Mouse (Mus musculus) CH12.LX (cell line): ENCODE data around the gene Il18.

Experiments used
- CHD1 ChIP-seq: IDR thresholded peaks from 2 replicates; pipeline ENCODE4 v1.6.1; 2012; ENCODE audit warnings: low read depth, low read length, improper control_type of control experiment, inconsistent platforms
- CTCF ChIP-seq, 2 experiments: IDR thresholded peaks in 1 of 2; conservative IDR thresholded peaks in 1 of 2; 2 replicates each; pipeline ENCODE4 v1.5.1; 2011 to 2012; ENCODE audit warnings: low read depth in 2 of 2, low read length in 2 of 2, improper control_type of control experiment in 1 of 2, inconsistent platforms in 1 of 2, mild to moderate bottlenecking in 1 of 2, moderate library complexity in 1 of 2
- EP300 ChIP-seq: IDR thresholded peaks from 2 replicates; pipeline ENCODE4 v1.6.1; 2011; ENCODE audit warnings: low read length, improper control_type of control experiment
- ETS1 ChIP-seq: conservative IDR thresholded peaks from 2 replicates; pipeline ENCODE4 v1.6.1; 2012; ENCODE audit warnings: low read depth, mild to moderate bottlenecking, inconsistent platforms, low read length, improper control_type of control experiment, moderate library complexity
- GABPA ChIP-seq: IDR thresholded peaks from 2 replicates; pipeline ENCODE4 v1.6.1; 2012; ENCODE audit warnings: low read depth, low read length, improper control_type of control experiment, inconsistent platforms; ENCODE audit not compliant: insufficient replicate concordance
- MAX ChIP-seq: IDR thresholded peaks from 2 replicates; pipeline ENCODE4 v1.6.1; 2011; ENCODE audit warnings: low read length, improper control_type of control experiment
- MYC ChIP-seq: IDR thresholded peaks from 2 replicates; pipeline ENCODE4 v1.6.1; 2011; ENCODE audit warnings: low read depth, mild to moderate bottlenecking, improper control_type of control experiment, low read length
- POLR2A ChIP-seq: IDR thresholded peaks from 2 replicates; pipeline ENCODE4 v1.6.1; 2011; ENCODE audit warnings: low read depth, mild to moderate bottlenecking, improper control_type of control experiment, low read length
- USF1 ChIP-seq: IDR thresholded peaks from 2 replicates; pipeline ENCODE4 v1.6.1; 2014; ENCODE audit warnings: low read depth, mild to moderate bottlenecking, inconsistent platforms, low read length, improper control_type of control experiment

DNA sequence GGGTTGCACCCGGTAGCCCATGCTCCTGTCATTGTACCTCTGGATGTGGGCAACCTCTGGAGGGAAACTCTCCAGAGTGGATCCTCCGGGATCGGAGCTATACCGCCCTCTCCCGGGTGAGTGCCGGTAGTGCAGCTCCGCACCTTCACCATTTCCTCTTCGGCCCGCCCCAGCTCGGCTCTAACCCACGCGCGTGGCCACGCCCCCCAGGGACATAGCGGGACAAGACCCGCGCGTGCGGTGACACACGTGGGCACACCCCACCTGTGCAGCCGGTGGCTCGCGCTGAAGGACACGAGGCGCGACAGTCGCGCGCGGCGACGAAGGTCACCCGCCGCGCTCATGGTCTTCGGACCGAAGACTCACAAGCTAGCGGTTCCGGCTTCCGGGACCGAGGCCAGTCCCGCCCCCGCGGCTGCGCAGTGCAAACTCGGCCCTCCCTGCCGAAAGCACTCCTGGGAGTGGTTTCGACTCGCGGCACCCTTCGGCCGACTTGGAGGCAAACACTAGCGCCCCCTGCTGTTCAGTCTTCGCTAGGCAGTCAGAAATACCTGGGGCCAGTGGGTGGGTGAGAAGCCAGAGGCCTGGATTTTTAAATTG lies 26.2 kb upstream of the Il18 start, which contains the start of gene Pts:
- no peak for TF ChIP-seq ETS1
- peak; percentile 77 for TF ChIP-seq MAX
- peak; percentile 97 for TF ChIP-seq POLR2A
- no peak; the same call in 1 of the 2 replicates for TF ChIP-seq USF1
- no peak for TF ChIP-seq CHD1
- TF ChIP-seq CTCF (conservative IDR thresholded peaks at IDR 0.05 in 1 of 2, IDR thresholded peaks at IDR 0.05 in 1 of 2; ENCODE audit: low read depth in 2 of 2, low read length in 2 of 2), result peak; percentile 62 to 92; a peak in 3 of 4 replicates
- peak; percentile 60 for TF ChIP-seq MYC
- TF ChIP-seq EP300, result no peak
- no peak for TF ChIP-seq GABPA
